Comparison of ENCODE assay signal across 11 mouse cellular contexts in the genomic region with DNA sequence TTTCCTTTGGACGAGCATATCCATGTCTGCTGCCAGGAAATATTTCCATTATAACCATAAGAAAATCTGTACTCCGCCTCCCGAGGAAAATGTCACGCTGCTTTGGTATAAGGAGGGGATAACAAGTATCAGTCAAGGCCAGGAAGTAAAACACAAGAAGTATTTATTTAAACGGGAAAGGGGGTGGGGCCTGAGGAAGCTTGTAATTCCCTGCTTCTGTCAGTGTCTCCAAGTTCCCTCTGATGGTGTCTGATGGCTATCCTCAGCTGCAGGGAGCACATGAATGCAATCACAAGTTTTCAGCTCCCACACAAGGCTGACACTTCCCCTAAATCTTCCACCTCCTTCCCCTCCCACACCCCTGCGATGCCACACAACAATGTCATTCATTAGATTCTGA.
A peak's percentile ranks its signal among the peaks of the same experiment; 100 is the strongest.
DNase-seq lines count a peak whose midpoint lies in the region; ATAC-seq and TF ChIP-seq lines count a peak whose summit lies in the region.
"Had no signal": no experiment of that assay in that cellular context is flagged by ENCODE, and none has a peak within 500 bp of the region (broad histone marks: within the 10 kb centered on the region; RNA-seq: fewer than 3 reads in every experiment).

No protein-coding gene starts in this region.

- 0 out of 2 replicates have a peak overlapping the region, but pooled peaks have one; percentile 21 for H3K9ac ChIP-seq in forebrain, embryonic 13.5 days
- no peak overlapping the region for H3K9ac ChIP-seq in forebrain, embryonic 11.5 days (ENCODE audit: low read length)
- no peak overlapping the region for H3K9ac ChIP-seq in liver, adult 2 months (ENCODE audit: low read depth, low read length)
- no peak overlapping the region for H3K9ac ChIP-seq in liver, postnatal 0 days (replicated peaks)
- no peak overlapping the region for H3K9ac ChIP-seq in forebrain, postnatal 0 days
- H3K9ac ChIP-seq in midbrain, embryonic 13.5 days (replicated peaks) = no peak overlapping the region
- H3K9ac ChIP-seq: limb, embryonic 15.5 days had no signal

- no peak overlapping the region for H3K27ac ChIP-seq in forebrain, embryonic 13.5 days
- no peak overlapping the region for H3K27ac ChIP-seq in forebrain, embryonic 11.5 days (ENCODE audit: low read depth, low read length)
- no peak overlapping the region for H3K27ac ChIP-seq in liver, adult 2 months (replicated peaks; ENCODE audit: insufficient read depth, low read depth, low read length)
- no peak overlapping the region for H3K27ac ChIP-seq in liver, postnatal 0 days (ENCODE audit: low read depth)
- H3K27ac ChIP-seq in forebrain, postnatal 0 days (ENCODE audit: low read depth, low read length) = no peak overlapping the region
- peak overlapping the region; percentile 35; the same call in 1 of the 2 replicates for H3K27ac ChIP-seq in midbrain, embryonic 13.5 days
- H3K27ac ChIP-seq: limb, embryonic 15.5 days had no signal

- no peak for DNase-seq in forebrain, embryonic 11.5 days (ENCODE audit: low spot score)
- DNase-seq in liver, adult 2 months (ENCODE audit: extremely low read depth, low read depth, low spot score) = peak; percentile 10
- DNase-seq in liver, postnatal 0 days = no peak
- no peak for DNase-seq in forebrain, postnatal 0 days
- no peak for DNase-seq in adrenal gland, adult 8-10 months
- DNase-seq: layer of hippocampus, adult 9-11 months had no signal

- H3K4me2 ChIP-seq in forebrain, embryonic 13.5 days = peak overlapping the region; percentile 25
- no peak overlapping the region for H3K4me2 ChIP-seq in forebrain, embryonic 11.5 days (ENCODE audit: low read depth, low read length, severe bottlenecking)
- H3K4me2 ChIP-seq in liver, postnatal 0 days (ENCODE audit: low read depth, low read length) = no peak overlapping the region
- 0 out of 2 replicates have a peak overlapping the region, but pooled peaks have one; percentile 10 for H3K4me2 ChIP-seq in forebrain, postnatal 0 days (ENCODE audit: low read depth)
- no peak overlapping the region for H3K4me2 ChIP-seq in midbrain, embryonic 13.5 days (replicated peaks)
- H3K4me2 ChIP-seq: limb, embryonic 15.5 days had no signal

- no peak for TF ChIP-seq POLR2A in liver, adult 2 months (IDR thresholded peaks at IDR 0.05; ENCODE audit: extremely low read depth, insufficient read depth, low read length)

- no peaks in the 10 kb centered on the region for H3K9me3 ChIP-seq in forebrain, embryonic 13.5 days (replicated peaks)
- H3K9me3 ChIP-seq in forebrain, embryonic 11.5 days (ENCODE audit: control insufficient read depth, low read length) = no peaks in the 10 kb centered on the region
- H3K9me3 ChIP-seq in liver, postnatal 0 days (ENCODE audit: low read length) = no peaks in the 10 kb centered on the region
- H3K9me3 ChIP-seq in forebrain, postnatal 0 days (ENCODE audit: low read length) = no peaks in the 10 kb centered on the region
- no peaks in the 10 kb centered on the region for H3K9me3 ChIP-seq in midbrain, embryonic 13.5 days
- H3K9me3 ChIP-seq: limb, embryonic 15.5 days had no signal

- peaks cover 16% of the 10 kb centered on the region for H3K4me1 ChIP-seq in forebrain, embryonic 13.5 days
- no peaks in the 10 kb centered on the region; the same call in 1 of the 2 replicates for H3K4me1 ChIP-seq in forebrain, embryonic 11.5 days (replicated peaks; ENCODE audit: control insufficient read depth, insufficient read depth, low read length)
- H3K4me1 ChIP-seq in liver, adult 2 months (ENCODE audit: control insufficient read depth, insufficient read depth, low read length) = no peaks in the 10 kb centered on the region
- H3K4me1 ChIP-seq in liver, postnatal 0 days (ENCODE audit: insufficient read depth) = peaks cover 31% of the 10 kb centered on the region
- H3K4me1 ChIP-seq in forebrain, postnatal 0 days (ENCODE audit: insufficient read depth) = 0 out of 2 replicates have a peak, but pooled peaks cover 6% of the 10 kb centered on the region
- peaks cover 18% of the 10 kb centered on the region for H3K4me1 ChIP-seq in midbrain, embryonic 13.5 days (replicated peaks)
- H3K4me1 ChIP-seq: limb, embryonic 15.5 days had no signal

- no peak for TF ChIP-seq EP300 in liver, postnatal 0 days (IDR thresholded peaks at IDR 0.05; ENCODE audit: low read depth)

- peak; percentile 52 for ATAC-seq in forebrain, embryonic 13.5 days
- ATAC-seq in forebrain, embryonic 11.5 days (replicated peaks; ENCODE audit: low FRiP score) = no peak; the same call in 1 of the 2 replicates
- no peak for ATAC-seq in liver, postnatal 0 days
- ATAC-seq in forebrain, postnatal 0 days = peak; percentile 40; the same call in 1 of the 2 replicates
- ATAC-seq in midbrain, embryonic 13.5 days = 0 out of 2 replicates have a peak, but pooled peaks have one; percentile 34
- ATAC-seq in CD4-positive, CD25-positive, alpha-beta regulatory T cell, adult 4 months = no peak
- ATAC-seq: Patski had no signal

- H3K4me3 ChIP-seq in forebrain, embryonic 13.5 days = no peak overlapping the region
- no peak overlapping the region for H3K4me3 ChIP-seq in forebrain, embryonic 11.5 days (ENCODE audit: low read depth, low read length)
- H3K4me3 ChIP-seq in liver, adult 2 months (ENCODE audit: insufficient read depth, low read depth, low read length) = no peak overlapping the region
- H3K4me3 ChIP-seq in liver, postnatal 0 days (ENCODE audit: low read depth, low read length) = no peak overlapping the region
- H3K4me3 ChIP-seq in forebrain, postnatal 0 days (ENCODE audit: low read depth, low read length) = no peak overlapping the region
- H3K4me3 ChIP-seq in midbrain, embryonic 13.5 days (replicated peaks) = no peak overlapping the region
- H3K4me3 ChIP-seq: limb, embryonic 15.5 days had no signal

- WGBS in forebrain, embryonic 13.5 days = 18% methylated on average over 6 of the region's 6 CpGs
- 44% methylated on average over 6 of the region's 6 CpGs for WGBS in forebrain, embryonic 11.5 days
- WGBS in liver, adult 2 months = 39% methylated on average over 6 of the region's 6 CpGs
- 52% methylated on average over 6 of the region's 6 CpGs for WGBS in liver, postnatal 0 days (ENCODE audit: insufficient replicate concordance)
- WGBS in forebrain, postnatal 0 days = 14% methylated on average over 6 of the region's 6 CpGs
- 44% methylated on average over 6 of the region's 6 CpGs for WGBS in midbrain, embryonic 13.5 days

- H3K36me3 ChIP-seq in forebrain, embryonic 13.5 days (ENCODE audit: poor library complexity, severe bottlenecking) = no peaks in the 10 kb centered on the region
- H3K36me3 ChIP-seq in forebrain, embryonic 11.5 days (ENCODE audit: control insufficient read depth, insufficient read depth, low read length) = no peaks in the 10 kb centered on the region
- no peaks in the 10 kb centered on the region for H3K36me3 ChIP-seq in liver, adult 2 months (ENCODE audit: control insufficient read depth, insufficient read depth, low read length)
- no peaks in the 10 kb centered on the region for H3K36me3 ChIP-seq in liver, postnatal 0 days (replicated peaks; ENCODE audit: insufficient read depth, low read length)
- no peaks in the 10 kb centered on the region for H3K36me3 ChIP-seq in forebrain, postnatal 0 days (ENCODE audit: insufficient read depth)
- no peaks in the 10 kb centered on the region for H3K36me3 ChIP-seq in midbrain, embryonic 13.5 days
- H3K36me3 ChIP-seq: limb, embryonic 15.5 days had no signal

- no peak for TF ChIP-seq CTCF in liver, adult 2 months (IDR thresholded peaks at IDR 0.05; ENCODE audit: low read depth, low read length)
- no peak for TF ChIP-seq CTCF in liver, postnatal 0 days (IDR thresholded peaks at IDR 0.05; ENCODE audit: low read depth)
- no peak for TF ChIP-seq CTCF in forebrain, postnatal 0 days (IDR thresholded peaks at IDR 0.05; ENCODE audit: low read depth)

- no peaks in the 10 kb centered on the region for H3K79me2 ChIP-seq in liver, adult 2 months (ENCODE audit: control insufficient read depth, insufficient read depth, low read length)

- peaks cover 32% of the 10 kb centered on the region for H3K27me3 ChIP-seq in forebrain, embryonic 13.5 days
- no peaks in the 10 kb centered on the region for H3K27me3 ChIP-seq in forebrain, embryonic 11.5 days (ENCODE audit: control insufficient read depth, insufficient read depth, low read length)
- 0 out of 2 replicates have a peak, but pooled peaks cover 2% of the 10 kb centered on the region for H3K27me3 ChIP-seq in liver, adult 2 months (ENCODE audit: control insufficient read depth, insufficient read depth, low read length)
- no peaks in the 10 kb centered on the region for H3K27me3 ChIP-seq in liver, postnatal 0 days (ENCODE audit: insufficient read depth, low read length)
- no peaks in the 10 kb centered on the region; the same call in 1 of the 2 replicates for H3K27me3 ChIP-seq in forebrain, postnatal 0 days (ENCODE audit: insufficient read depth, low read length)
- H3K27me3 ChIP-seq in midbrain, embryonic 13.5 days = no peaks in the 10 kb centered on the region
- H3K27me3 ChIP-seq: limb, embryonic 15.5 days had no signal

Comparison
In these comparisons a context has a peak if more than half of its experiments do, and no peak if none do; other contexts are left out.
1. ATAC-seq: peak in forebrain, embryonic 13.5 days (single experiment), forebrain, postnatal 0 days (single experiment) and midbrain, embryonic 13.5 days (single experiment); none in forebrain, embryonic 11.5 days (single experiment), liver, postnatal 0 days (single experiment) and CD4-positive, CD25-positive, alpha-beta regulatory T cell, adult 4 months (single experiment).
2. H3K4me2 ChIP-seq: peak in forebrain, embryonic 13.5 days (single experiment) and forebrain, postnatal 0 days (single experiment); none in forebrain, embryonic 11.5 days (single experiment), liver, postnatal 0 days (single experiment) and midbrain, embryonic 13.5 days (single experiment).